Mouse (Mus musculus) spleen, postnatal 10 days (tissue): Measurements from ENCODE around the gene Pde6g.

Experiments used
- DNase-seq, 2 experiments: peaks; one replicate each; pipeline ENCODE4 v3.0.0; 2021 to 2022; ENCODE audit warnings: low spot score in 2 of 2

The Pde6g gene

DNA sequence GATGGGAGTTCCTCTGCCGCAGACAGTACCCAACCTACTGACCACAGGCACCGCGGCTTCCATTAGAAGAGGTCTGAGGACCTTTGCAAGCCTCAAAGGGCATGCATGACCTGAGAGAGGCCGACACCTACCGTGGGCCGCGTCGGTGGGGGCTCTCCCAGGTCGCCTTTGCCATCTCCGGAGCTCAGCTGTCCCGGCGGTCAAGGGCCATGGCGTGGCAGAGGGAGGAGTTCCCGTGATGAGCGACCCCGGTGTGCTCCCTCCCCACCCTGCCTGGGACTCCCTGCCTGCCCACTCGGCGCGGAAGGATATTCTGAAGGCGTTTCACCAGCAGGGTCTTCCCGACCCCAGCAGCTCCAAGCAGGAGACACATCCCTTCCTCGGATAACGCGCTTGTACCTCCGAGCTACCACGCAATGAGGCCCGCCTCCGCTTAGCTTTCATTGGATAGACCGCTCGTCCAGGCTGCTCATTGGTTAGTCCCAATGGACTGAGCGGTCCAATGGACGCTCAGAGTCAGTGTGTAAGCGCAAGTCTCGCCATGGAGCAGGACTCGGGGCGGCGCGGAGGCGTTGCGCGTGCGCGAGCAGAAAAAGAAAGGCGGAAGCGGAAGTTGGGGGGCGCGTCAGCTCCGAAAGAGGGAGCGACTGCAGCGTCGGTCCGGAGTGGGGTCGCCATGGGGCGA lies 13.9 kb upstream of the Pde6g start, which contains the start of gene Arl16:
Arl16 (minus strand) TSS at position 557 of the 685 bp plus-strand sequence.
- peak; percentile 87 to 96 for DNase-seq

- DNase-seq, result no peak
These were observed 12.2 kb upstream of the Pde6g start for GRCm38 (mm10) chr11:120465521-120465920.

- DNase-seq, result no peak
These were observed 11.1 kb upstream of the Pde6g start for GRCm38 (mm10) chr11:120464365-120464764.

- DNase-seq, result no peak
These were observed 10.2 kb upstream of the Pde6g start for GRCm38 (mm10) chr11:120463536-120463935.

DNA sequence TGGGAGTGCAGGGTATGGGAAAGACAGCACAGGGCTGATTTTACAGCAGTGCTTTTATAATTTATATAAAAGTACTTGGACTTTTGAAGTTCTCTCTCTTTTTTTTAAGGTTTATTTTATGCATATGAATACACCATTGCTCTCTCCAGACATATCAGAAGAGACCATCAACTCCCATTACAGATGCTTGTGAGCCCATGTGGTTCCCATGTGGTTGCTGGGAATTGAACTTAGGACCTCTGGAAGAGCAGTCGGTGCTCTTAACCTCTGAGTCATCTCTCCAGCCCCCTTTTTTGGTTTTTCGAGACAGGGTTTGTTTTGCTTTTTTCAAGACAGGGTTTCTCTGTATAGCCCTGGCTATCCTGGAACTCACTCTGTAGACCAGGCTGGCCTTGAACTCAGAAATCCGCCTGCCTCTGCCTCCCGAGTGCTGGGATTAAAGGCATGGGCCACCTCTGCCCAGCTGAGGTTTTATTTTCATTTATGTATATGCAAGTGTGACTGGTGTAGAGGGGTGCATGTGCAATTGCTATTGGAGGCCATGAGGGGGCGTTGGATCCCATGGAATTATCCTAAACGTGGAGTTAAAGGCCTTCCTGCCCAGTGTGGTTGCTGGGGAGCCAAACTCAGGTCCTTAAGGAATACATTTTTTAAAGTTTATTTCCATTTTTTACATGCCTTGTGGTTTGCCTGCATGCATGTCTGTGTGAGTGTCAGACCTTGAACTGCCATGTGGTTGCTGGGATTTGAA lies 5.7 kb upstream of the Pde6g start:
- peak in 1 of 2 experiments; percentile 45 for DNase-seq

- DNase-seq, result peak; percentile 81 to 82
These were observed 4.8 kb upstream of the Pde6g start, which contains the start of the genes Oxld1 and Ccdc137 for GRCm38 (mm10) chr11:120457772-120458751. TSS of gene Oxld1 (minus strand) at chr11:120458068. TSS of gene Ccdc137 (plus strand) at chr11:120458115.

- no peak for DNase-seq
These were observed 4.1 kb upstream of the Pde6g start for GRCm38 (mm10) chr11:120457370-120457769.

GRCm38 (mm10) chr11:120455413-120455812 lies 2.1 kb upstream of the Pde6g start:
- DNase-seq, result no peak

GRCm38 (mm10) chr11:120454965-120455364 lies 1.7 kb upstream of the Pde6g start:
- DNase-seq, result no peak

GRCm38 (mm10) chr11:120452246-120452645 lies 1.1 kb downstream of the Pde6g start:
- no peak for DNase-seq

DNA sequence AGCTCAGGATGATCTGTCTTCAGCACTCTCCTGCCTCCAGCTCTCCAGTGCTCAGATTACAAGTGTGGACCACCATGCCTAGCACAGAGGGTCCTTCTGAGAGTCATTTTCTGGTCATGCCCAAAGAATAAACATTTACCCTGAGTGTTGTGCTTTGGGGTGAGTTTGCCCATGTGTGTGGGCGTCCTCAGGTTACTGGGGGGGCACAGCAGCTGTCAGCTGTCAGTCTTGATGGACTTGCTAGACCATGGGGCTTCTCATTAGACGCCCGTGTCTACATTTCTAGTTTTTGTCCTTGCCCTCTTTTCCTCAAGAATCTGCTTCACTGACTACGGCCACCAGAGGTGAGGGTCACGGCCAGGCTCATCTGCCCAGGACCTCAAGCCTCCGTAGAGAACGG lies 6.1 kb downstream of the Pde6g start:
- no peak for DNase-seq

DNA sequence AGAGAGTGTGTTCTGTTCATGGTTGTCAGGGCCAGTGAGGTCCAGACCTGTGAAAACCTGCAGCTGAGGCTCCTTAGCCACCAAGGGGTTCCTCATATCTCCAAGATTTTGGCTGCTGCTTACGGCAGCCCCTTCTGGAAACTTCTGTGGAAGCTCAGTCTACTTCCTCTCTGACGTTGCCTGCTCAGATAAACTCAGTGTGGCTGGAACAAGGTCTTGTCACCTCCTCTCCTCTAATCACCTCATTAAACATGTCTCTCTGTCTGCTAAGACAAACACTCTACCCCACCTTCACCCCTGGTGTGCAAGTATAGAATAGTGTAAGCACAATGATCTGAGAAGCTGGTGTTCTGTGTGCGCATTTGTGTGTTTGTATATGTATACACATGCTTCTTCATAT lies 7.8 kb downstream of the Pde6g start:
- no peak for DNase-seq

- no peak for DNase-seq
These were observed 9.2 kb downstream of the Pde6g start for GRCm38 (mm10) chr11:120444106-120444505.

- DNase-seq, result no peak
These were observed 10.5 kb downstream of the Pde6g start for GRCm38 (mm10) chr11:120442765-120443280.

DNA sequence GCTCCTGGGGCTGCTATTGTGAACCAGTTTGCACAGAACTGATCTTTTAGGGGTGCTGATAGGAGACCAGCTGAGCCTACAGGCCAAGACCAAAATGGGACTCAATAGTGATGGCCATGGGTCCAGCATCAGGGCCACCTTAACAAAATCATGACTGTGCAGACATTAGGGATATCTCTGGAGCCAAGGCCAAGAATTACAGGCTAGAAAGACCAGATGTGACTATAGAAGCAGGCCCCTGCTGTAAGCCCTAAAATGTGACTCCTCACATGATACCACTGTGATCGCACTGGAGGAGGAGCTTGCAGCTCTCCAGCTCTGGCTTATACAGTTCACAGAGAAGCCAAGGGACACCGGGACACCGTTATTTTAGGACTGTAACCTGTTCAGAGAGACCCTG lies 11.0 kb downstream of the Pde6g start, which contains the start of gene Tspan10:
Tspan10 (plus strand) TSS at position 301 of the 400 bp plus-strand sequence.
- no peak for DNase-seq

DNA sequence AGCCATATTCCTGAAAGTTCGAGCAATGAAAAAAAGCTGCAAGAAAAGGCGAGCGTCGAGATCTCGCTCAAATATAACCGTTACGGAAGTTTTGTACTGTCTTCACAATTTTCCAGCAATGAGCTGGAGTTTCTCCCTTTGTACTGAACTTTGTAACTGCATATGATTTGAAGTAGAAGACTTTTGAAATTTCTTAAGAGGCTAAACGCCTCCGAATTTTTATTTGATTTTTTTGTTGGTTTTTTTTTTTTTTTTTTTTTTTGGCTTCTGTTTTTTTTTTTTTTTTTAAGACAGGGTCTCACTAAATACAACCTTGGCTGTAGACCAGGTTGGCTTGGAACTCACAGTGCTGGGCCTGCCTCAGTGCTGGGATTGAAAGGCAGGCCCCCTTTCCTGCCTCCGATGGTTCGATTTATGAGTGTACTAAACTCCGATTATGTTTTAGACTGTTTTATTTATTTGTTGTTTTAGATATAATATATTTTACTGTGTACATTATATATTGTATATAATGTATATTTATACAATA lies 15.4 kb downstream of the Pde6g start:
- DNase-seq, result no peak

GRCm38 (mm10) chr11:120437152-120437856 lies 16.0 kb downstream of the Pde6g start, which contains the start of gene Nploc4:
TSS of gene Nploc4 (minus strand) at chr11:120437708.
- peak; percentile 91 to 97 for DNase-seq

- no peak for DNase-seq
These were observed 26.6 kb downstream of the Pde6g start for GRCm38 (mm10) chr11:120426727-120427126.

DNA sequence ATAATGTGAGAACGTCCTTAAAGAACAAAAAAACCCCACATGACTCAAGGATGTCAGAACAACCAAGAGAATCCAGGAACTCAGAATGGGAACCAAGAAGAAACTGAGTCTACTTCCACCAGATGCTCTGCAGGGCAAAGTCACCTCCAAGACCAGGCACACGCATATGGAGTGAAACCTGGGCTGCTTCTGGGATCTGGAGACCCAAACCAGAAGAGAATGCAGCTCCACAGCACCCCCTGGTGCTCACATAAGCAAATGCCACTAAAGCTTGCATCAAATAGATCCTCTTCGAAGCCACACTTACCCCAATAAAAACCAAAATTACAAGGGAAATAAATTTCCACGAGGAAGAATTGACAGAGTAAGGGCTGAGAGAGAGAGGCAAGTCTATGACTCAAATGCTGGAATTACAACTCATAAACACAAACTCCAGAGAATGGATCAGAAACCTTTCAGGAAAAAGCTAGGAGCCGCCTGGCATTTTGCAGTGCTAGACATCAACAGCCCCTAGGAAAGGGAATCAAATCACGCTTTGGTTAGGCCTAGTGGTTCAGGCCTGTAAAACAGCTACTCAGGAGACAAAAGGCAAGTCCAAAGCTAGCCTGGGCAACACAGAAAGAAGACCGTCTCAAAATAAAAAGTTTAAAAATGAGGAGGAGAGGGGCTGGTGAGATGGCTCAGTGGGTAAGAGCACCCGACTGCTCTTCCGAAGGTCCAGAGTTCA lies 29.6 kb downstream of the Pde6g start:
- peak; percentile 49 to 72 for DNase-seq
